Mouse (Mus musculus) embryonic facial prominence, embryonic 14.5 days (tissue): ENCODE data around the gene Slc16a6. TPM values are rescaled to one million over a fixed set of nuclear protein-coding genes. Genes with fewer than 3 reads are reported as not detected.

Experiments used
- ATAC-seq: fragments of 200-750 bp; cut with Nextera tagmentation; 2 replicates; pipeline ENCODE4 v1.8.0; 2017; ENCODE audit warnings: low read depth, moderate number of reproducible peaks, moderate TSS enrichment
- DNase-seq: peaks from one replicate; pipeline ENCODE4 v3.0.0-alpha.2; 2015; ENCODE audit warnings: low spot score
- H3K27ac ChIP-seq: fragments of 300-500 bp; sonication (generic); replicated peaks from 2 replicates; pipeline ENCODE4 v1.5.1; 2014; ENCODE audit warnings: low read depth, mild to moderate bottlenecking, low read length, moderate library complexity
- H3K27me3 ChIP-seq: fragments of 300-500 bp; sonication (generic); replicated peaks from 2 replicates; pipeline ENCODE4 v1.6.1; 2014; ENCODE audit warnings: low read length; ENCODE audit not compliant: control insufficient read depth, insufficient read depth
- H3K36me3 ChIP-seq: fragments of 300-500 bp; sonication (generic); 2 replicates; pipeline ENCODE4 v1.6.1; 2014; ENCODE audit warnings: low read length, mixed read lengths; ENCODE audit not compliant: control insufficient read depth, insufficient read depth
- H3K4me1 ChIP-seq: fragments of 300-500 bp; sonication (generic); 2 replicates; pipeline ENCODE4 v1.6.1; 2014; ENCODE audit warnings: antibody characterized with exemption, low read length; ENCODE audit not compliant: control insufficient read depth, insufficient read depth
- H3K4me2 ChIP-seq: fragments of 300-500 bp; sonication (generic); 2 replicates; pipeline ENCODE4 v1.6.1; 2014; ENCODE audit warnings: low read depth, mild to moderate bottlenecking, low read length, moderate library complexity, mixed read lengths
- H3K4me3 ChIP-seq: fragments of 300-500 bp; sonication (generic); 2 replicates; pipeline ENCODE4 v1.5.1; 2014; ENCODE audit warnings: low read depth, mild to moderate bottlenecking, low read length
- H3K9ac ChIP-seq: fragments of 300-500 bp; sonication (generic); 2 replicates; pipeline ENCODE4 v1.6.1; 2014; ENCODE audit warnings: low read depth, mild to moderate bottlenecking, low read length, moderate library complexity, mixed read lengths
- H3K9me3 ChIP-seq: fragments of 300-500 bp; sonication (generic); 2 replicates; pipeline ENCODE4 v1.6.1; 2016; ENCODE audit warnings: low read length; ENCODE audit not compliant: control insufficient read depth
- WGBS: fragments of 180-500 bp; shearing (Covaris S2); extraction: QIAGEN DNeasy Blood & Tissue Kit; methylation state at CpG from one replicate; pipeline ENCODE4 v1.1.7; 2014; 5-methylcytosine and 5-hydroxymethylcytosine counted together
- polyA plus RNA-seq: library from polyadenylated mRNA; unstranded; fragments of >200 nt; fragmentation: Nextera tagmentation; extraction: Ambion mirVana; gene quantifications from 2 replicates; pipeline ENCODE4 v1.2.1, GENCODE M21; 2014

The Slc16a6 gene
- polyA plus RNA-seq, 1 experiment from 2014 or later = 5.6 TPM

GRCm38 (mm10) chr11:109434233-109434798 lies 39.1 kb downstream of the Slc16a6 start:
- H3K9ac ChIP-seq = no peak overlapping the region
- H3K27me3 ChIP-seq = no peaks in the 10 kb centered on the region
- H3K4me1 ChIP-seq = no peaks in the 10 kb centered on the region; the same call in 1 of the 2 replicates
- H3K4me3 ChIP-seq = no peak overlapping the region
- 94% methylated on average over 16 of the region's 16 CpGs for WGBS
- DNase-seq = no peak
- H3K4me2 ChIP-seq = no peak overlapping the region
- H3K9me3 ChIP-seq = no peaks in the 10 kb centered on the region
- ATAC-seq = no peak
- peaks cover 75% of the 10 kb centered on the region for H3K36me3 ChIP-seq
- H3K27ac ChIP-seq = no peak overlapping the region

- H3K9ac ChIP-seq = no peak overlapping the region
- no peak overlapping the region for H3K27ac ChIP-seq
- no peaks in the 10 kb centered on the region for H3K27me3 ChIP-seq
- 0 out of 2 replicates have a peak, but pooled peaks cover 1% of the 10 kb centered on the region for H3K9me3 ChIP-seq
- no peak overlapping the region for H3K4me3 ChIP-seq
- no peak overlapping the region for H3K4me2 ChIP-seq
- peaks cover 32% of the 10 kb centered on the region for H3K36me3 ChIP-seq
- no peak for DNase-seq
- peaks cover 6% of the 10 kb centered on the region for H3K4me1 ChIP-seq
- no peak for ATAC-seq
- WGBS = 96% methylated on average over 5 of the region's 5 CpGs
Measured at GRCm38 (mm10) chr11:109427353-109427752, 46.0 kb downstream of the Slc16a6 start.

GRCm38 (mm10) chr11:109426272-109426586 lies 47.2 kb downstream of the Slc16a6 start:
- ATAC-seq = peak; percentile 35; the same call in 1 of the 2 replicates
- H3K4me1 ChIP-seq = peaks cover 6% of the 10 kb centered on the region
- WGBS = 0% methylated on average over 11 of the region's 11 CpGs
- H3K4me3 ChIP-seq = peak overlapping the region; percentile 54
- H3K27me3 ChIP-seq = no peaks in the 10 kb centered on the region
- DNase-seq = no peak
- H3K9me3 ChIP-seq = peaks cover 5% of the 10 kb centered on the region; the same call in 1 of the 2 replicates
- H3K4me2 ChIP-seq = peak overlapping the region; percentile 54
- H3K27ac ChIP-seq = peak overlapping the region; percentile 72
- peaks cover 29% of the 10 kb centered on the region for H3K36me3 ChIP-seq
- H3K9ac ChIP-seq = peak overlapping the region; percentile 76

- WGBS = 2% methylated on average over 54 of the region's 65 CpGs
- Histone ChIP-seq H3K4me3 (peak within 1 kb of the TSS; percentile 54), H3K4me1 (peaks cover 6% of the 10 kb centered on the region), H3K9me3 (peaks cover 5% of the 10 kb centered on the region; the same call in 1 of the 2 replicates), H3K4me2 (peak within 1 kb of the TSS; percentile 54), H3K9ac (peak within 1 kb of the TSS; percentile 76), H3K27ac (peak within 1 kb of the TSS; percentile 72), H3K27me3 (no peaks in the 10 kb centered on the region), H3K36me3 (peaks cover 23% of the 10 kb centered on the region)
- DNase-seq (peak; percentile 99), ATAC-seq (peak; percentile 96)
Measured at GRCm38 (mm10) chr11:109425392-109426271, 47.8 kb downstream of the Slc16a6 start, which contains the start of gene Amz2. TSS of gene Amz2 (plus strand) at chr11:109425946.

GRCm38 (mm10) chr11:109423294-109423693 lies 50.1 kb downstream of the Slc16a6 start:
- no peak overlapping the region for H3K9ac ChIP-seq
- ATAC-seq (no peak), DNase-seq (no peak)
- peaks cover 6% of the 10 kb centered on the region for H3K4me1 ChIP-seq
- peaks cover 5% of the 10 kb centered on the region; the same call in 1 of the 2 replicates for H3K9me3 ChIP-seq
- WGBS = 59% methylated on average over 1 of the region's 1 CpGs
- H3K4me2 ChIP-seq = no peak overlapping the region
- no peaks in the 10 kb centered on the region for H3K27me3 ChIP-seq
- H3K27ac ChIP-seq = no peak overlapping the region
- no peaks in the 10 kb centered on the region for H3K36me3 ChIP-seq
- no peak overlapping the region for H3K4me3 ChIP-seq

GRCm38 (mm10) chr11:109422263-109422662 lies 51.1 kb downstream of the Slc16a6 start:
- WGBS = 94% methylated on average over 4 of the region's 4 CpGs
- no peak overlapping the region for H3K27ac ChIP-seq
- no peak overlapping the region for H3K4me2 ChIP-seq
- H3K9ac ChIP-seq = no peak overlapping the region
- H3K4me3 ChIP-seq = no peak overlapping the region
- no peak for DNase-seq
- no peaks in the 10 kb centered on the region for H3K36me3 ChIP-seq
- no peaks in the 10 kb centered on the region for H3K27me3 ChIP-seq
- peaks cover 5% of the 10 kb centered on the region; the same call in 1 of the 2 replicates for H3K9me3 ChIP-seq
- peaks cover 6% of the 10 kb centered on the region for H3K4me1 ChIP-seq
- no peak for ATAC-seq

- DNase-seq (no peak), ATAC-seq (no peak)
- Histone ChIP-seq H3K4me1 (no peaks in the 10 kb centered on the region), H3K27me3 (no peaks in the 10 kb centered on the region), H3K4me3 (no peak overlapping the region), H3K4me2 (no peak overlapping the region), H3K9ac (no peak overlapping the region), H3K36me3 (no peaks in the 10 kb centered on the region), H3K9me3 (peaks cover 5% of the 10 kb centered on the region; the same call in 1 of the 2 replicates), H3K27ac (no peak overlapping the region)
- WGBS = 74% methylated on average over 5 of the region's 5 CpGs
Measured at GRCm38 (mm10) chr11:109421205-109421604, 52.2 kb downstream of the Slc16a6 start.

- H3K27me3 ChIP-seq = no peaks in the 10 kb centered on the region
- H3K4me1 ChIP-seq = no peaks in the 10 kb centered on the region
- no peak overlapping the region for H3K9ac ChIP-seq
- peak overlapping the region; percentile 15; the same call in 1 of the 2 replicates for H3K4me2 ChIP-seq
- DNase-seq (no peak), ATAC-seq (no peak)
- whole genome bisulfite sequencing = 77% methylated on average over 14 of the region's 14 CpGs
- no peak overlapping the region for H3K27ac ChIP-seq
- no peaks in the 10 kb centered on the region for H3K36me3 ChIP-seq
- H3K9me3 ChIP-seq = peaks cover 5% of the 10 kb centered on the region; the same call in 1 of the 2 replicates
- no peak overlapping the region for H3K4me3 ChIP-seq
Measured at GRCm38 (mm10) chr11:109420567-109420962, 52.8 kb downstream of the Slc16a6 start.
